Mouse (Mus musculus) cerebellum, adult 9-11 months (tissue): Measurements from ENCODE around the gene Pgap3.

ENCODE experiments used
- DNase-seq: peaks from one replicate; pipeline ENCODE4 v3.0.0; 2022

Pgap3 gene

DNA sequence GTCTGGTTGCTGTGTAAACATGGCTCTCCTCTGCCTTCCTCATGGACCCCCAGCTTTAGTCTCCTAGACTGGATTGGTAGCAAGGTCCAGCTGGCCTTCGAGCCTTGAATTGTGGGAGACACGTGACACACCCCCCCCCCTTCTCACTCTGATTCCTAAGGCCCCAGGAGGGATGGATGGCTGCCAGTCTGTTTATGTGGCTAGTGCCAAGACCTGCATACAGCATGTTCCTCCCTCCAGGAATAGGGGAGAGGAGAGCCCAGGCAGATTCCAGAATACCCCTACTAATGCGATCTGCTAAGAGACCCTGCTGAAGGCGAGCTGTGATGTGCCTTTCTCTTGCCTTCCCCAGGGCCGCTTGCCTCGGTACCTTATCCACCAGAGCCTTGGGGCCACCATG, 20.2 kb downstream of the Pgap3 start:
- DNase-seq = peak; percentile 76

DNA sequence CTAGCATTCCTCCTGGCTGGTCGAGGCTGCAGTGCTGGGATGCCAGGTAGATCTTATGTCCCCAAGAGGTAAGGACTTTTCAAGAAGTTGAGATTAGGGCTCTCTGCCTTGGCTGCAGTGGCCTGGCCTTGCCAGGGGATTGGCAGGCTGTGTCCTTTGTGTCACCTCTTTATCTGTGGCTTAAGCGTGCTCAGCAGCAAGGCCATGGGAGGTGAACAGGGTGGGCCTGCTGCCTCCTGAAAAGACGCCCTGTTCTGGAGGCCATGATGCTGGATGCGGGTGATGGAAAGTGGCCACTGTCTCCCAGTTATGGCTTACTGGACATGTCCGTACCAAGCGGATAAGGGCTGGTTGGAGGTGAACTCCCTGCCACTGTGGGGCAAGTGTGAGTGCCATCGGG, 20.9 kb downstream of the Pgap3 start:
- DNase-seq = no peak

DNA sequence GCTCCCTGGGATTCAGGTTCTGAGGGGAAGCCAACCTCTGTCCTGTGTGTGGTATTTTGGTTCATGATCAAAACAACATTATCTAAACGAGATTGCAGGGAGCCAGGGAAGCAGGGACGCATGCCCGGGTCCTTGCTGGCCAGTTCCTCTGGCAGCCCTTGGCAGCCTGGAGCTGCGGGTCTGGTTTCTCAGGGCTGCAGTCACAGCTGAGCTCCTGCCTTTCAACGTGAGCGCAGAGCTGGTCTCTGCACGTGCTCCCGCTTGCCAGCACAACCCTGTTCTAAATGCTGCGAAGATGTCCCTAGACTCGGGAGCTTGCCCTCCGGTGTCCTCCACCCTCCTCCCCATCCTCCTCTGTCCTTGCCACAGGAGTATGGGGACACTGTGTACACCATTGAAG, 22.5 kb downstream of the Pgap3 start:
- no peak for DNase-seq

DNA sequence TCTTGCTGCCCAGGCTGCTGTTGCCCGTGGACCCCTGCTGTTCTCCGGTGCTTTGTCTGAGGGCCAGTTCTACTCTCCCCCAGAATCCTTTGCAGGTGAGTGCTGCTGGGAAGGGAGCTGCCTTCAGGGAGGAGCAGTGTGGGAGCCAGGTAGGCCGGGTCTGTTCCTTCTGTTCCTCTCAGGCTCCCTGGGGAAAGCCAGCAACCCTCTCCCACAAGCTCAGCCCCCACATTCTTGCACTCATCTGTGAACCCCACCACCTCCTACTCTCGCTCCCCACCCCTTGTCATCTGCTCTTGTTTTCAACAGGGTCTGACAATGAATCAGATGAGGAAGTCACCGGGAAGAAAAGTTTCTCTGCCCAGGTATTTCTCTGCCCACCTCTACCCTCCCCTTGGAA, 23.5 kb downstream of the Pgap3 start:
- no peak for DNase-seq

DNA sequence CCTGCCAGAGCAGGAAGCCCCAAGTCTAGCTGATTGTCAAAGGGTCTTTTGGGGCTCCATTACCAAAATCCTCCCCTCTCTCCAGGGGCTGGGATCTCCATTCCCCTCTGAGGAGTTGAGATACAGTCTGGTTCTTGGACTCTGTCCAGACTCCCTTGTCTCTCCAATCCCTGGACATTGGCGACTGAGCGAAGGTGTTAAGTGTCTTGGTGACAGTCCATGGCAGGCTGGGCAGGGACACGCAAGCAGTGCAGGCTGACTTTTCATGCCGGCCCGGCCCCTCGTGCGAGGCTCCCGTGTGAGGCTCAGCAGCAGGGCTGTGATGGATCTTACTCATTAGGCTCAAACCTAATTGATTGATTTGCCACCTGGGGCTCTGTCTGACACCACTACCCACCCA, 26.0 kb downstream of the Pgap3 start:
- no peak for DNase-seq

DNA sequence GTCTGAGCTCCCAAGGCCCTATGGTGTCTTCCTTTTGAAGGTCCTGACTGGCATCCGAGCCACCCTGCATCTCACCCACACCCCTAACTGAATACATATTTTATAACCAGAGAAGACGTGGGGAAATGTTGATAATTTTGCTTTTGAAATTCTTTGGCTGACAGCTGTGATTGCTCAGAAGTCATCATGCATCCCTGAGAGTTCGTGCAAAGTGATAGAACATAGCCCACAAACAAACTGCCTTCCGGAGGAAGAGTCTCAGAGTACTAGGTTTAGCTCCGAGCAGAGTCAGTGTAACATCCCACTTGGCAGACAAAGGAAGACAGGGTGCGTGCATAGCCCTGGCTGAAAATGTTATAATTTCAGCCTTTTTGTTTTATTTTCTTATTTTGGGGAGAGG, 27.0 kb downstream of the Pgap3 start:
- no peak for DNase-seq

DNA sequence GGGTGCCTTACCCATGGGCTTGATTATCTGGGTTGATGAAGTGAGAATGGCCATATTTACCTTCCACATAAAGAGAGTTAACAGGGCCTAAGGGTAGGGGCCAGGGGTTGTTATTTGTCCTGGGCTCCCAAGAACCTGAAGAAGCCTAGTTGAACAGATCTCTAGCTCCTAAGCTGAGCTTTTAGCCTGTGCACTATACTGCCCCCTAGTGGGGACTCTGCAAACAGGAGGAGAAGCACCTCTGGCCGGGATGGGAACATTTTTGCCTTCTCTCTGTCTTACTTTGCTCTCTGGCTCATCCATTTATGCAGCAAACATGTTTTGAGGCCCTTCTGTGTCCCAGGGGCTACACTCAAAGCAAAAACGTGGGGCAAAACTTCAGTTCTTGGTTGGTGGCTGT, 27.9 kb downstream of the Pgap3 start:
- peak; percentile 62 for DNase-seq

DNA sequence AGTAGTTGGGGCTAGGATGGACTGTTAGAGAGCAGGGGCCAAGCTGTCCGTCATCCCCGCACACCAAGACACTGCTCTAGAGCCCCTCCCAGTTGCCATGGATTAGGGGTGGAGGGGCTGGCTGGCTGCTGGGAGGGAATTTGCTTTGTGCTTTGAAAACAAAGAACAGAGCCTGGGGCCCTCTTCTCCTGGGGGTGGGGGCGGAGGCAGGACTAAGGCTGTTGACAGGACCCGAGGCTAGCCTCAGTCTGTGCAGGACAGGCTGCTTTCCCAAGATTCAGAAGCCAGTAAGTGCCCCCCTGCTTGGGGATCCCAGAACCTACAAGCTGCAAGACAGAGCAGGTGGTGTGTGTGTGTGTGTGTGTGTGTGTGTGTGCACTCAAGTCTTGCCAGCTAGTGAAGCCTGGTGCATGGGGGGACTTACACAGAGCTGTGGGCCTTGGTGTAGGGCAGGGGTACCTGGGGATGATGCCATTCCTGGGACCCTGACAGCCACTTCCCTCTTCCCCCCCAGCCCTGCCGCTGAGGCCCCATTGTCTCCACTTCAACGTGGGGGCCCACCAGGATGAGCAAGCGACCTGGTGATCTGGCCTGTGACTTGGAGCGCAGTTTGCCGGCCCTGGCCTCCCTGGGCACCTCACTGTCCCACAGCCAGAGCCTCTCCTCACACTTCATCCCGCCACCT, 28.6 kb downstream of the Pgap3 start:
- peak; percentile 37 for DNase-seq

DNA sequence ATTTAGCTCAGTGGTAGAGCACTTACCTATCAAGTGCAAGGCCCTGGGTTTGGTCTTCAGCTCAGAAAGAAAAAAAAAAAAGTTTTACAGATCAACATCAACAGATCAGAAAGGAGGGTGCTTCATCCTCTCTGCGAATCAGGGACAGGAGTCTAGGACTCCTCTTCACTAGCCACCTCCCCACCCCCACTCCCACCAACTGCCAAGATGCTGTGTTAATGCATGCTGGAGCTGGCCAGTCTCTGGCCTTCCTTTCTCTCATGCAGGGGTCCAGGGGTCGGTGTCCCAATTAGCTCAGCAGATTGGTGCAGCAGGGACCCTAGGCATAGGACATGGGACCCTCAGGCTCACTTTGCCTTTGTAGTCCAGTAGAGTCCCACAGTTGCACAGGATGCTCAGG, 29.7 kb downstream of the Pgap3 start:
- DNase-seq = peak; percentile 37

DNA sequence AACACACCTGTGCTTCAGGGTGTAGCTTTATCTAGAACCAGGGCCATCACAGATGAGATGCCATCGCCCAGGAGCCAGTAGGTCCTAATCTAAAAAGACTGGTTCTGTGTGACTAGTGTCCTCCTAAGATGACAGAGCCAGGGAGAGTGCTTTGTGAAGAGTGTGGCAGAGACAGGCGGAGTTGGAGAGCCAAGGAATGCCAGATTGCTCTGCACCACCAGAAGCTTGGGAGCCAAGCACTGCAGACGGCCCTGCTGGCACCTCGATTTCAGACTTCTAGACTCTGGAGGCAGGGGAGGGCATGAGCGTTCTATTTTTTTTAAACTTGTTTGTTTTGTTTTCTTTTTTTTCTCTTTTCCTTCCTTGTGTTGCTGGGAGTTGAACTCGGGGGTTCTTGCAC, 31.0 kb downstream of the Pgap3 start:
- DNase-seq = peak; percentile 77

DNA sequence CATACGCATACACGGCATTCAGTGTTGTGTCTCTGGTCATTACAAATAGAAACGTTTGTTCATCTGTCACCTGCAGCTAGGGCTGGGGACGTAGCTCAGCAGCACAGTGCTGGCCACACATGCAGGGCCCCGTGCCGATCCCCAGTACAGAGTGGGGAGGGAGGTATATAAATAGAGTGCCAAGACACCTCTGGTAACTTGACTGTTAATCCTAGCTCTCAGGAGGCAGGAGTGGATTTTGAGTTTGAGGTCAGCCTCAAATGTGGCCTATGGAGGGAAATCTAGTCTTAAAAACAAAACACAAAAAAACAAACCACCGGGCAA, 32.5 kb downstream of the Pgap3 start:
- DNase-seq = no peak

DNA sequence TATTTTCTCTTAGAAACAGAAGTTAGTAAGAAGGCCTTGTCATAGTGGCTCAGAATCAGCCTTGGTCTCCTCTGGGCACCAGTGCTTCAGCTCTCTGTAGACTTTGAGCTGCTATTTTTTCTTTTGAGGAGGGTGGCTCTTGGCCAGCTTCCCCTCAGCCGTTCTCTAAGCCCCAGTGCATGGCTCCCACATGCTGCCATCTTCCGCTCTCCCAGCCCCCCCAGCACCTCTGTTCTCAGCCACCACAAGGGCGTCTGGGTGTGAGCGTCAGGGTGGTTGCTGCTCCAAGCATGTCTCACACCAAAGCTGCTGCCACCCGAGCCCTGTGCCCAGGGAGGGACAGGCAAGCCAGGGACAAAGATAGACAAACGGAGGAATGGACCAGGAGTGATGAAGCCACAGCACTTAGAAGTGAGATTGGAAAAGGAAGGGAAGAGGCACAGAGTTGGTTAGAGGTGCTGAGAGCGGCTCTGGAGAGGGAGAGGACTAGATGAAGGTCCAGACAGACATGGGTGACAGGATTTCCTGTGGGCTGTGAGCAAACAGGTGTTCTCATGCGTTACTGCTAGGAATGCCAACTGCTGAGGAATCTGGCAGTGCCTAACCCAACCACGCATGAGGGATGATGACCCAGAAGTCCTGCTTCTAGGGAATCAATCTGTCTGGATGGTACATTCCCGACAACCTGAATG, 33.0 kb downstream of the Pgap3 start:
- DNase-seq = no peak

DNA sequence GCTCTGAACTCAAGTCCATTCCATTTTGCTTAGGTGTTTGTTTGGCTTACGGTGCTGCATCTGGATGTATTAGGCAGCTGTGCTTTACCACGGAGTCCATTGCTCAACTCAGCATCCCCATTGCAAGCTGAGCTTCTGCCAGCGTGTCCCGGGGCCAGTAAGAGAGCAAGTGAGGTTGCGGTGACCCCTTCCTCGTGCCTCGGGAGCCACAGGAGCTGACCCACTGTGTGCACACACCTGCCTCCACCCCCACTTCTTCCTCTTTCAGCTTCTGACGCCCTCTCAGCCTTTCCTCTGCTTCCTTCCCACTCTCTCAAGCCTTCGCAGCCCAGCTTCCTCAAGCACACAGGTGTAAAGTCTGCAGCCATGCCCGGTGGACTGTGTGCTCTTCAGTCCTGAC, 34.0 kb downstream of the Pgap3 start:
- no peak for DNase-seq

DNA sequence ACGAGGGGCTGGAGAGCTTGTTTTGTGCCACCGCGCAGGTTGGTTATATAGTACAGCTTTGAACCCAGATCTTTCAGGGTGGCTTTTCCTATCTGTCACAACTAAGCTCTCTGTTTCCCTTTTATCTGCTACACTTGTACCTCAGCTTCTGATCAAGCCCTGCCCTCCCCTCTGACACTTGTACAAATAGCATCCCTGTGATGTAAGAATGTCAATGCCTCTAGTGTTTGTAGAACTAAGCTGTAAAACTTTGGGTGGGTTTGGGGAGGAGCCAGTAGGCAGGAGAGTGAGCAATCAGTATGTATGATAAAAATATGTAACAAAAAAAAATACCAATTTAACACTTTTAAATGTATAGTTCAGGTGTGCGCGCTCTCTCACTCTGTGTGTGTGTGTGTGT, 35.9 kb downstream of the Pgap3 start:
- DNase-seq = no peak

DNA sequence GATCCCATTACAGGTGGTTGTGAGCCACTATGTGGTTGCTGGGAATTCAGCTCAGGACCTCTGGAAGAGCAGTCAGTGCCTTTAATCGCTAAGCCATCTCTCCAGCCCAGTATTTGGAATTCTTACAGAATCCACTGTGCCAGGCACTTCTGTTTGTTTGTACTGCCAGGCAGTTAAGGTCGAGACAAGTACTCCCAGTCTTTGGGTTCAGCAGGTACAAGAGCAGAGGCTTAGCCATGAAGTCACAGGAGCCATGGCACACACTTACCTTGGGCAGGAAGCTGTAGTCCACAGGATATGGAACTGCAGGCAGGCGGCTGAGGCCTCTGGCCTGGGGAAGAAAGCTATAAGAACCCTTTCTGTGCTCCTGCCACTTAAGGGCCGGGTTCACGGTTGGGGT, 36.5 kb downstream of the Pgap3 start:
- no peak for DNase-seq

DNA sequence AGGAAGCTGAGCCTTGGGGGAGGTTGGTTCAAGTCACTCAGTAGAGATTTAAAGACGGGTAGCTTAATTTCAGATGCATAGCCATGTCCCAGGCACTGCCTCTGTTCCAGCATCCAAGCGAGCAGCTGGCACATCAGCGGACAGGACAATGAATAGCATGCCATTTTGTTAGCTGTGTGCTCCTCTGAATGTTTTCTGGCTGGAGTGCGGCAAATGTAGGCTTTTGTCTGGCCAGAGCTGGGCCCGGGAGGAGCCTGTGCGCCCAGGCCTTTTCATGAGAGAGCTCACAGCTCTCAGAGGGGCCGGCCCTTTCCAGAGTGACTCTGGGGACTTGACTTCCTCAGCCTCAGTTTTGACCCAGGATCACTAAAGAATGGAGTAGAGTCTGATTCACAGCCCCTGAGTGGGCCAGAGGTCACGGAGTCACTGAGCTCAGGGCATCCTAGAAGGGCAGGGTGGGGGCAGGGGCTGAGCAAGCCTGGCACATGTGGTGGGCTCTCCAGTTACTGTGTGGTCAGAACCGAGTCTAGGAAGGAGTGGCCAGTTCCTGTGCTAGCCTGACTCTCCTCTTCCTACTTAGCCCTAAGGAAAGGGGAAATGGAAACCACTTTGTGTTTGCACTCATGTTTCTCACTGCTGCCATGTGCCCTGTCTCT, 39.3 kb downstream of the Pgap3 start:
- no peak for DNase-seq

DNA sequence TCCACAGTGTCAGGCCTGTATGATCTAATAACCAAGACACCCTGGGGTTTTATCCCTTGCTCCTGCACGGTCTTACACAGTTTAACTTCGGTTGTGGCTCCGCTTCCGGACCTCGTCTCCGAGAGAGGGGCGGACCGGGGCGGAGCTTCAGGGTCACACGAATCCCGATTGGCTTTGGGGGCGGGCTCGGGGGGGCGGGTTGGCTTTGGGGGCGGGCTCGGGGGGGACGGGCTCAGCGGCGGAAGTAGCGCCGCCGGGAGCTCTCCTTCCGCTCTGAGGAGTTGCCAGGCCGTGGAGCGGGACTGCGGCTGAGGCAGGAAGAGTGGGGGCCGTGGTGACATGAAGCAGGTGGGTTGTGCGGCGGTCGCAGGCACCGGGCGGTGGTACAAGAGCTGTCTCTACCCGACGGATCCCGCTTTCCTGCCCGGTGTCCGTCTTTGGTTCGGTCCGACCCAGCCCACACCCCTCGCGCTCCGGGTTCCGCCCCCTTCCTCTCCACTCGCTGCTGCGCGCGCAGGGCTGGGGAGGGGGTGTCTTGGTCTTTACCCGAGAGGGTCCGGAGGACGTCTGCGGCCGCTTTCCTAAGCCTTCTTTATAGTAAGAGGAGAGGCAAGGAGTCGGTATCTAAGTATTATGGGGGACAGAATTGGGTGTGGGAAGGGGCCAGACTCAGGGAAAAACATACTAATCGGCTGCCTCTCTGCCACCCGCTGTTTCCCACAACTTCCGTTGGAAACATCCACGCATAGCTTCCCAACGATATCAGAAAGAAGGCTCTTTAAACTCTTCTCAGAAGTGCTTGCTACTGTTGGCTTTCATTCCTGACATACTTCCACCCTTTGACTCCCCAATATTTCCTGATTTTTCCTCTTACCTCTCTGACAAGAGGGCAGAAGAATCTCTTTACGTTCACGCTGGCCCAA, 41.9 kb downstream of the Pgap3 start, which contains the start of gene Stard3:
TSS of gene Stard3 (plus strand) at position 208 of the 923 bp plus-strand sequence.
- peak; percentile 89 for DNase-seq

DNA sequence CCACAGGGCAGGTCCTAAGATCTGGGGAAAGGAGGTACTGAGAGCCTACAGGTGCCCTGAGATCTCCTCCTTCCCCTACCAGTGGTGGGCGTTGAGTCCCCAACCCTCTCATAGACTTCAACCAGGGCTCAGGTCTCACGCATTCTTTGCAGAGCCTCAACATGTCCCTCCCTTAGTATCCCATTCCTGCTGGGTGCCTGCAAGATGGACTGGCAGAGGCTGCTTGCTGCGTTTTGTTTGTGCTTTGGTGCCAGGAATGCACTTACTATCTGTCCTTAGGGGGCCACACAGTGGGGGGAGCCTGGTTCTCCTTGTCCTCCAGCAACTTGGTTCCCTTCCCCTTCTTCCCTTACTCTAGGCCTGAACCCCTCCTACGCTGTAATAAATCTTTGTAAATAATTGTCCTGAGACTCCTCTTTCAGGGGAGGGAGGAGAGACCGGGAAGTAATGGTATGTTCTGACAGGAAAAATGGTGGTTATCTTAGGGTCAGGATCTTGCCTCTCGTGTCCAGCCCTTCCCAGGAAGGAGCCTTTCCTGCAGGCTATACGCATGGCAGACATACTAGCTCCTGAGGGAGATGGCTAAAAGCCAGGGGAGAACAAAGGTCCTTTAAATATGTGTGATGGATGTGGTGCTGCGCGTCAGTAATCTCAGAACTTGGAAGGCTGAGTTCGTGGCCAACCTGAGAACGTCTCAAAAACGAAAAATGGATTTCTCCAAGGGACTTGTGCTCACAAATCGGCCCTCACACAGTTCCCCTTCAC, 42.7 kb downstream of the Pgap3 start:
- peak; percentile 61 for DNase-seq

DNA sequence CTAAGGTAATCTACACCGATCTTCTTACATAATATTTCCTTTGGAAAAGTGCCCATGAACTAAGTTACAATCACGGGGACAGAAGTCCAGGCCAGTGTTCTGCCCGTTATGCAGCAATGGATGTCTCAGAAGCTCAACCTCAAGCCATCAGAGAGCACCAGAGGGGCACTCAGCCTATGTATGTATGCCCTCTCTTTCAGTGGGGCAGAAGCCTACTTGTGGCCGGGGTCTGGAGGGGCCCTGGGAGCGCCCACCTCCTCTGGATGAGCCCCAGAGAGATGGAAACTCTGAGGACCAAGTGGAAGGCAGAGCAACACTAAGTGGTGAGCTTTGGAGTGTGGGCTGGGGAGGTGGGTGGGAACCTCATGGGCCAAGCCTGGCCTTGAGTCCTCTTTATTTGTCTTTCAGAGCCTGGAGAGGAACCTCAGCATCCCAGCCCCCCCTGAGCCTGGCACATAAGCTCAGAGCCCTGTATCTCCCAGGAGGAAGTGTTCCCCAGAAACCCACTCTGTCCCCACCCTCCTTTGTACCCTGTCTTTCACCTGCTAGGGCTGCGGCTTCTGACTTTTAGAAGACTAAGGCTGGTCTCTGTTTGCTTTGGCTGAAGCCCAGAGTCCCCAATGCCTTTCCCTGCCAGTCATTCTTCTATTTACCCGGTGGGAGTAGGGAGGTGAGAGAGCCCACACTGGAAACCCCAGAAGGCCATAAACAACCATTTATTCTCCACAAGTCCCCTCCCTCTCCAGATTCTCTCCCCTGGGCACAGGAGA, 43.5 kb downstream of the Pgap3 start:
- DNase-seq = peak; percentile 52

DNA sequence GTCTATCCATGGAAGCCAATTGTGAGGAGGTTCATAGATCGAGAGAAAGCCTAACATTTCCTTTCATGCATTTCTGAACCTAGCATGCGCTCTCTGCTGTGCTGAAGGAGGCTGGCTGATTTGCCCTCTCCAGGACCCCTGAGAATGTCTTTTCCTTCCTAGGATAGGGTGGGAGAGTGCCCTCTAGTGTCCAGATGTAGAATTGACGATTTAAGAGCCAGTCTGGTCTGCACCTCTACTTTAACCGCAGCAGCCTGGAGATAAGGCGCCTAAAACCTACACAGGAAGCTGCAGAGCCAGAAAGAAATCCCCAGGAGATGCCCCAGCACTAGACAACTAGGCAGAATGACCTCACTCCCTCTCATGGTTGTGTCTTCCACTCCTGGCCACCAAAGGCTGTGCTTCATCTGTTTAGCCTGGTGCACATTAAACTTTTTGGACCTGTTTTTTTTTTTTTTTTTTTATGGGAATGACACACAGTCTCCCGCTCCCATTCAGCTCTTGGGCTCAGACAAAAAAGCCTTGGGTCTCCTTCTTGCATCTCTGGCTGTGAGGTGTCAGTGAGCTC, 44.5 kb downstream of the Pgap3 start:
- peak; percentile 66 for DNase-seq

DNA sequence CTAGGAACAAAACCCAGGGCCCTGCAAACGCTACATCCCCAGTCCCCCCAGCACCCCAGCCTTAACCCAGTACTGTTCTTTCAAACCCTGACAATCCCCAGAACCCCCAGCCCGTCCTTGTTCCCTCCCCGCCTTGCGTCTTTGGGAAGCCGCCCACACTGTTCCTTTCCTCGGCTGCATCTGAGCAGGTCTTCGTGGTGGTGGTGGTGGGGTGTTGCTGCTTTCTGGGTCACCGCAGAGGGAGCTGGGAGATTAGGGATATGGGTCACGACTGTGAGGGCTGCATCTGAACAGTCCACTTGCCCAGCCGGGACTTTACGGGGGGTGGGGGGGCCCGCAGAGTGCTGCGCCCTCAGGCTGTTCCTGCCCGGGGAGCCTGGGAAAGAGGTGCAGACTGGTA, 45.8 kb downstream of the Pgap3 start:
- DNase-seq = peak; percentile 39
